Mouse (Mus musculus) c-Kit-positive CD71-negative TER-119-negative erythroid progenitor cells, embryonic 14.5 days (primary cell): ENCODE data around the gene Mtnr1a.
A peak's percentile ranks its signal among the peaks of the same experiment; 100 is the strongest.
"Not testable (repeated sequence)": the region's sequence is repeated elsewhere in the genome, so short reads cannot be mapped to it uniquely, and the experiment has no call there.

Source experiments
- DNase-seq: peaks from one replicate; pipeline ENCODE4 v3.0.0-alpha.2; 2013; ENCODE audit warnings: low read depth

The Mtnr1a gene

DNA sequence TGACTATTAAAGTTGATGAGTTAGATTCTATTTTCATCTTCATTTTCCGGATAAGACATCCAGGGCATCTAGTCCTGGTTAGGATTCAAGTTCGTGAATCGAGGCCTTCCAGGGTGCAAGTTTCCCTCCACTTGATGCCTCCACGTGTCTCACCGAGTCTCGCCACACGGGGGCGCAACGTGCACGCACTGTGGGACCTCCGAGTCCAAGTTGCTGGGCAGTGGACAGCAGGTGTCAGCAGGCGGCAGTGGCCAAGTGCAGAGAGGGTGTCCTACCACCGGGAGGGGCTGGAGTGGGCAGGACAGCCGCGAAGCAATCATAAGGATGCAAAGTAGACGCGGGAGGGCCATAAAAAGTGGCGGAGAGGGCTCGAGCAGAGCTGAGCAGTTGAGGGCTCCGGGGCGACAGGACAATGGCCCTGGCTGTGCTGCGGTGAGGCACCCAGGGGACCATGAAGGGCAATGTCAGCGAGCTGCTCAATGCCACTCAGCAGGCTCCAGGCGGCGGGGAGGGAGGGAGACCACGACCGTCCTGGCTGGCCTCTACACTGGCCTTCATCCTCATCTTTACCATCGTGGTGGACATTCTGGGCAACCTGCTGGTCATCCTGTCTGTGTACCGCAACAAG is at the start of gene Mtnr1a:
Gene Mtnr1a, plus strand, starts transcription at position 379 of the 628 bp plus-strand sequence.
- DNase-seq = peak; percentile 35

DNA sequence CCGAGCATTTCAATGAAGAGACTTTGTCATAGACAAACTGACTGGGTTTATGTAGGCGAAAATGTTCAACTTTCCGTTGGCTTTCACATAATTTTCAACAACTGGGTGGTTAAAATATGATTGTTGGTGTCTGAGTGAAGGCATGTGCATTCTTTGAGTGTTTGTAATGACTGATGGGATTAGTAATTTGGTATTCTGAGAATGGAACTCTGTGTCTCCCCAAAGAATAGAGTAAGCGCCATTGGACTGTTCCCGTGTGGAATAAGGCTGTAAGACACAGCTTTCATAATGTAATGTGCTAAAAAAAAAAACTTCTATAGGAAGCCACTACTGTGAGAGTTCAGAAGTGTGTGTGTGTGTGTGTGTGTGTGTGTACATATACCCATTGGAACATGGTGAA is 49.7 kb upstream of the Mtnr1a start:
- DNase-seq = no peak

DNA sequence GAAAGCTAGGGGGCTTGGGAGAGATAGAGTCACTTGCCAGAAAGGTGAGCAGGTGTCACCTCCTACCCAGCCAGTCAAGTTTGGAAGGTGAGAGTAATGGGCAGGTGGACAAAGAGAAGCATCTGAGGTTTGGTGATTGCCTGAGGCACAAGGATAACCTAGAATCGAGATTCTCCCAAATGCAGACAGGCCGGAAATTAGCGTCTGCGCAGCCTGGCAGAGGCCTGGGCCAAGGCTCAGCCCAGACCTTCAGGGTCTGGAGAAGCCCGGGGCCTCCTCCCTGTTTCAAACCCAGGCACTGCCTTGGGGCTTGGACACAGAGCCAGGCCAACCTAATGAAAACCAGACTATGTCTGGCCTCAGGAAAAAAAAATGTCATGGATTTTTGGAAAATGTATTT is 47.8 kb upstream of the Mtnr1a start:
- no peak for DNase-seq

DNA sequence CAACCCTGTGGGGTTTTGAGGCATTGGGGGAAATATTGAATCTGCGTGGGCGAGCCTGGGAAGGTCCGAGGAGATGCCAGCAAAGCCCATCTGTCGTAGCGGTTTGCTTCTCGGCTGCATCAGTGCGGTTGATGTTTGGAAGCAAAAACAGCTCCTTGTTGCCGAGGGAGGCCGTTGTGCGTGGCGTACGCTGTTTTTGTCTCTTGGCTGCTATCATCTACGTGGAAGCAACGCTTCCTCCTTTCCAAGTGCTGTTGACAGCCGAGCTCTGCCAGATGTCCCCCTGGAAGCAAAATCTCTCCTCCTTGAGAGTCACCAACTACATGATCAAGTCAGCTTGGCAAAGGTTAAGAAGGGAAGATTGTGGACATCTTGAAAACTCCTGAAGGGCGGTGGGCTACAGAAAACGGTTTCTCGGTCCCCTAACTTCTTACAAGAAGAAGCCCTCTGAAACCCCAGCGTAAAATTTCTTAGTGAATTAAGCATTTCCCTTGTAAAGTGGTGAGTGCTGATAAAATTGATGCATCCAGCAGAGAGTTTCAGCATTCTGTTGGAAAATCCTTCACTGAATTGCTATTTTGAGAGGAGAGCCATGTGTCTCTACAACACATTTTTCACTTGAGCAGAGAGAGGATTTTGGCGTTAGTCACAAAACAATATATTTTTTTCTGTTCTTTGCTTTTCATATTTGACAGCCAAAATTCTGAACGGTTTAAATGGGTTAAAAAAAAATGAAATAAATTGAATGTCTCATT is 46.8 kb upstream of the Mtnr1a start:
- no peak for DNase-seq

DNA sequence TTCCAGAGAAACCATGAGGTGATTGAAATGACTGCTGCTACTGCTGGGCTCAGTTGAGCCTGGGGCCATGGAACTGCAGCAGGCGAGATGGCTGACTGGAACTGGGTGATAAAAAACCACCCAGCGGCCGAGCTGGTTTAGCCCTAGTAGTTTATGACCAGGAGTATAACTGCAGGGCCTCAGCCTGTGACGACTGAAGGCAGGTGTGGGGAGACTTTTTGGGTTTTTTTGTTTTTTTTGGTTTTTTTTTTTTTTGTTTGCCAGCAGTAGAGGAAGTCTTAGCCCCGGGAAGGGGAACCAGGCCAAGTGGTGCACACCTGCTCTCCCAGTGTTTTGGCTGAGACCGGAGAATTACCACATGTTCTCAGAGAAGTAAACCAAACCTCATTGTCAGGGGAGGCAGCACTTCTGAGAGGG is 40.8 kb upstream of the Mtnr1a start:
- no peak for DNase-seq

DNA sequence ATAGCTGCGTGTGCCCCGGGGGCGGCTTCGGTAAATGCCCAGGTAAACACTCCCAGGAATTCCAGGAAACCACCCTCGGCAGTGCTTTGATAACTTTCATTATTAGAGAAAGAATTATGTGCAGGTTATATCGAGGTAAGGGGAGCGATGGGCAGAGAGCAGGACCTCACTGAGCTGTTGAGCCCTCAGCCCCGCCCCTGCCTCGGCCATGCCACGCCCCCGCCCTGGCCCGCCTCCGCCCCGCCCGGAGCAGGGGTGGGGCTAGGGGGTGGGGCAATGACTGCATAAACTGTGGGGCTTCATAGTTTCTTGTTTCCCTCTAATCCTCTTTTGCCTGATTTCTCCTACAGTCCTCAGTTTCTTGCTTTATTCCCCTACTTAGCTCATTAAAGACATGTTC is 30.6 kb upstream of the Mtnr1a start:
- DNase-seq = no peak

DNA sequence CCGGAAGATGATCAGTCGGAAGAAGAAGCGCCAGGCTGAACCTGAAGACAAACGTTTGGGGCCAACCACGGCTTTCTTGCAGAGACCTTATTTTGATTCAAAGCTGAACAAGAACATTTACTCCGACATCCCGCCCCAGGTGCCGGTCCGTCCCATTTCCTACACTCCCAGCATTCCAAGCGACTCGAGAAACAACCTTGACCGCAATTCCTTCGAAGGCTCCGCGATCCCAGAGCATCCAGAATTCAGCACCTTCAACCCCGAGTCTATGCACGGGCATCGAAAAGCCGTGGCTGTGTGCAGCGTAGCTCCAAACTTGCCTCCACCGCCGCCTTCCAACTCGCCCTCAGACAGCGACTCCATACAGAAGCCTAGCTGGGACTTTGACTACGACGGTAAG is 24.8 kb upstream of the Mtnr1a start:
- no peak for DNase-seq

DNA sequence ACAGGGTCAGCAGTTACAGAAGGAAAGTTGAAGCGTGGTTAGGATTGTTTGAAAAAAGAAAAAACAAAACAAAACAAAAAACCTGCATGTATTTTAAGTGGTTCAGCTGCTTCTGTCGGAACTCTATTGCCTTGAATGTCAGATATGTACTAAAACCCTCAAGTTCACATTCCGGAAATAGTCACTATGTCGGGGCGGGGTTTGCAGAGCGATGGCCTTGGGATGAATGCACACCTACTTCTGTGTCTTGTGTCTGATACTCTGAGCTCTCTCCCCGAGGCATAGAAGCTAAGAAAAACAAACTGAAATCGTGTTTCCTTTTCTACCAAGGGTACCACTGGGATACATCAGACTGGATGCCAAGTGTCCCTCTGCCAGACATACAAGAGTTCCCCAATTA is 18.5 kb upstream of the Mtnr1a start:
- no peak for DNase-seq

DNA sequence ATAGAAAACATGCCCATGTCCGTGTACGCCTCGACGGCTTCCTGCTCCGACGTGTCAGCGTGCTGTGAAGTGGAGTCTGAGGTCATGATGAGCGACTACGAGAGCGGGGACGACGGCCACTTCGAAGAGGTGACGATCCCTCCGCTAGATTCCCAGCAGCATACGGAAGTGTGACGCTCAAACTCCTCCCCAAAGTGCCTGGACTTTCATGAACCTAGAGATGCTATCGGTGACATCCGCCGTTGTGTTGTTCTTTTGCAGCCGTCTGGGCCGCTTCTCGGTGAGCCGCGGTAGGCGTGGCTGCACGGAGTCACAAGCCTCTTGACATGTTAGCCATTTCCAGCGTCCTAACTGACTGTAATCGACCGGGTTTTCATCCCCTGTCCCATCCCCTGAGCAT is 17.7 kb upstream of the Mtnr1a start:
- DNase-seq = no peak

DNA sequence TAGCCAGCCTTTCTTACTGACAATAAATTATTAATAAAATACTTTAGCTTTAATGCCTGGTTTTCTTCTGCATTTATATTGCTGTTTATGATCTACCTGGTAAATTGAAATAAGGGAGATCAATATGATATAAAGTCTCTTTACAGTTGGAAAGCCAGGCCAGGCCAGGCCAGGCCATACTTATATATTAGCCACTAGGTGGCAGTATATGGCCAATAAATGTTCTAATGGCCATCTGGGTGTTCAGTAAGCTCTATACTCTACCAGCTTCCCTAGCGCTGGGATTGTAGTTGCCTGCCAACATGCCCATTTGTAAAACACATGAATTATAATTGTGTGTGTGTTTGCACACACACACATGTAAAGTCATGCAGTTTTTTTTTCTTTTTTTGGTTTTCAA is 16.7 kb upstream of the Mtnr1a start:
- no peak for DNase-seq

DNA sequence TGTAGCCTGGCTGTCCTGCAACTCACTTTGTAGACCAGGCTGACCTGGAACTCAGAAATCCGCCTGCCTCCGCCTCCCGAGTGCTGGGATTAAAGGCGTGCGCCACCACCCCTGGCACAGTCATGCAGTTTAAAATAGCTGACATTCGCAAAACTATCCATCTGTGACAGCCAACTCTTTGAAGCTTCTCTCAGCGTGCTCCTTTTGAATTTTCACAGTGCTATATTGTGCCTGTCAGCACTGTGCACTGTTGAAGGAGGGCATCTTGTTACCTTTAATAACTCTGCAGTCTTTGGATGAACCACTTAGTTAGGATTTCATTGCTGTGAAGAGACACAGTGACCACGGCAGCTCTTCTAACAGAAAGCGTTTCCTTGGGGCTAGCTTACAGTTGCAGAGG is 16.3 kb upstream of the Mtnr1a start:
- no peak for DNase-seq

DNA sequence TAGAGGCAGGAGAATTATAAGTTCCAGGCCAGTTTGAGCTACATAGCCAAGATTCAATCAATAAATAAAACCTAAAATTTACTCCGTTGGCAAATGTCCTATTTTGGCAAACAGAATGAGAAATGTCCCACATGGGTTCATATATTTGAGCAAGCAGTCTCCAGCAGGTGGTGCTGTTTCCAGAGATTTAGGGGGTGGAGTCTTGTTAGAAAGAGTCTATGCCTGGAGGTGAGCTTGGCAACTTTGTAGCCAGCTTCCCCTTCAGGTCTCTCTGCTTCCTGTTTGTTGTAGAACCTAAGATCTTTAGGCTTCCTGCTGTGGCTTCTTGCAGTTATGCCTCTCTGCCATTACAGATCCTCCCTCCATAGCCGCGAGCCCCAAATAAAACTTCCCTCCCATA is 13.4 kb upstream of the Mtnr1a start:
- no peak for DNase-seq

DNA sequence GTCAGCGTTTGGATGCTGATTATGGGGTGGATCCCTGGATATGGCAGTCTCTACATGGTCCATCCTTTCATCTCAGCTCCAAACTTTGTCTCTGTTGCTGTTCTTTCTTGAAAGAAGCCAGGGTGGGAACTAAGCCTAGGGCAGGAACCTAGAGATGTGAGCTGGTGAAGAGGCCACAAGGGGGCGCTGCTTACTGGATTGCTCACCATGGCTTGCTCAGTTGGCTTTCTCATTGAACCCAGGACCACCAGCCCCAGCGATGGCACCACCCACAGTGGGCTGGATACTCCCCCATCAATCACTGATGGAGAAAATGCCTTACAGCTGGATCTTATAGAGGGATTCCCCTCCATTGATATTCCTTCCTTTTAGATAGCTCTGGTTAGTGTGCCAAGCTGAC is 12.1 kb upstream of the Mtnr1a start:
- DNase-seq = no peak

DNA sequence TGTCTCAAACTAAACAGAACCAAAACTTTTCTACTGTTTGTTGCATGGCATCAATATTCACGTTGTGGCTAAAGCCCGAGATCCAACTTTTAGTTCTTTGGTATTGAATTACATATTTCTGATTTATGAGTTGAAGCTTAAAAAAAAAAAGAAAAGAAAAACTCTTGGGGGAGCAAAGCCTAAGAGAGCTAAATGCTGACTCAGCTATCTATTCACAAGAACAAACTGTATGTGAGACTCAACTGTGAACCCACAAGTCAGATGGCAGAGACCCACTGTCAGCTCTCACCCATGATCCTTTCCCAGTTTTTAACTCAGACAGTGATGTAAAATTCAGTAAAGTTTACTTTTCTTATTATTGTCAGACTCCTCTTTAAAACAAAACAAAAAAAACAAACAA is 8.9 kb upstream of the Mtnr1a start:
- DNase-seq = no peak

DNA sequence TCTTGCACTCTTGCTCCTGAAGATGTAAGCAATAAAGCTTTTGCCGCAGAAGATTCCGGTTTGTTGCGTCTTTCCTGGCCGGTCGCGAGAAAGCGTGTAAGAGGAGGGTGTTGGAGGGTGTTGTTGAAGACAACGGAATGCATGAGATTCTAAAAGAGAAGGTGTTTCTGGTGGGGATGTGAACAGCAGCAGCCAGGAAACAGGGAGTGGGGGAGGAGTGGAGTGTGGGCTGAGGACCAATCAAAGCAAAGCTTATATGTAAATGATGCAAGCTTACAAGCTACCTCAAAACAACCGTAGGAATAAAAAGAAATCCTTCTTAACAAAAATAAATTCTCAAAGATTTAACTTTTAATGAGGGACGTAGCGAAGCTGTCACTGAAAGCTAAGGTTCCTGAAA is 6.6 kb upstream of the Mtnr1a start:
- no peak for DNase-seq

DNA sequence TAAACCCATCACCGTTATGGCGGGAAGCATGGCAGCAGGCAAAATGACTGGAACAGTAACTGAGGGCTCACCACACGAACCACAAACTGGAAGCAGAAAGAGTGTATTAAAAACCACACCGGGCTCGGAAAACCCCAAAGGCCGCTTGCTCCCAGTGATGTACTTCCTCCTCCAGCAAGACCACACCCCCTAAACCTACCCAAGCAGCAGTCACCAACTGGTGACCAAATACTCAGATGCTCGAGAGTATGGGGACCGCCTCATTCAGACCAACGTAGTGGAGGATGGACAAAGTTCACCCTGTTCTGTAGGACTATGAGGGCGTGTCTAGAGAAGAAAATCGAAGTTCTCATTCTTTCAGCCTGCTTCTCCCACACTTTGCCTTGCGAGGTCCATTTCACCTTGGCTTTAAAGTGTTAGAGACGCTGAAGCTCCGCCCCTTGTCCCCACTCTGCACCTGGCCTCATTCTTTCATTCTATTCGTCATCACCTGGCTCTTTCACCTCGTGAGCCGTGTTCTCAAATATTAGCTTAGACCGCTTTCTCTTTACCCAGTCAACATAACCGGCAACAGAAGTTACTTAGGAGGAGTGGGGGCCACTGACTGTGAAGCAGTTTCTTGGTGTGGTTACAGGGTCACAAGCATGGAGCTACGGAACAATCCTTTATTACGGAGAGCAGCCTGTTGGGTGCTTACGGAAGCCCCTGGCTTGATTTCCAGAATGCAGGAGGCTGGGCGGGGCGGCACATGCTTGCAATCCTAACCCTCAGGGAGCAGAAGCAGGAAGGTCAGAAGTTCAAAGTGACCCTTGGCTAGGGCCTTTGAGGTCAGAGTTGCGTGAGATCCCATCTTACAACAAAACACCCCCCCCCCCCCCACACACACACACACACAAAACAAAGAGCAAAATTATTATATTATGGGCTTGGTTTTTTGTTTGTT is 5.7 kb upstream of the Mtnr1a start:
- peak; percentile 9 for DNase-seq

DNA sequence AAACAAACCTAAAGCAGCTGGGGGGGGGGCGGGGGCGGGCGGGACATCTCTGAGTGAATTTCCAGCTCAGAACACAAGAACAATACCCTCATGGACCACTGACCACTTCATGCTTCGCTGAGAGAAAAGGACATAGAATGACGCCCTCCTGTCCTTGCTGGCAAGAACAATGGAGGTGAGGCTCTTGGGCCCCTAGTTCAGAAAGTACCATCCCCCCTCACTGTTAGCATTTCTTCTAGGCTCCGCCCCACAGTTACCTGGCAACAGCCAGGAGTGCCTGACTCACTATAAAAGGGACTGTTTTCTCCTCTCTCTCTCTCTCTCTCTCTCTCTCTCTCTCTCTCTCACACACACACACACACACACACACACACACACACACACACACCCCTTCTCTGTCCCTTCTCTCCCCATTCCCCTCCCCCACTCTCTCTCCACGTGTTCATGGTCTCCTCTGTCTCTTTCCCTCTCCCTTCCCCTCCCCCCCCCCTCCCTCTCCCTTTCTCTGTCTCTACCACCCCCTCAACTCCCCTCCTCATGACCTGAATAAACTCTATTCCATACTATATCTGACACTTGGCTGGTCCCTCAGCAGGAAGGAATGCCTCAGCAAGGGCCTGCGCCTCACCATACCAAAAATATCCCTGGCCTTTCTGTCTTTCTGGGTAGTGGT is 4.6 kb upstream of the Mtnr1a start:
- no peak for DNase-seq

DNA sequence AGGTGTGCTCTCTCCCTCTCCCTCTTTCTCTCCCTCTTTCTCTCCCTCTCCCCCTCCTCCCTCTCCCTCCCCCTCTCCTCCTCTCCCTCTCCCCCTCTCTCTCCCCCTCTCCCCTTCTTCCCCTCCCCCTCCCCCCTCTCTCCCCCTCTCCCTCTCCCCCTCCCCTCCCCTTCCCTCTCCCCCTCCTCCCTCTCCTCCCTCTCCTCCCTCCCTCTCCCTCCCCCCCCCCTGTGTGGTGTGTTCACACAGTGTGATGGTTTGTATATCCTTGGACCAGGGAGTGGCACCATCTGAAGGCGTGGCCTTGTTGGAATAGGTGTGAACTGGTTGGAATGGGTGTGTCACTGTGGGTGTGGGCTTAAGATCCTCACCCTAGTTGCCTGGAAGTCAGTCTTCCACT is 3.5 kb upstream of the Mtnr1a start:
- not testable (repeated sequence) for DNase-seq

DNA sequence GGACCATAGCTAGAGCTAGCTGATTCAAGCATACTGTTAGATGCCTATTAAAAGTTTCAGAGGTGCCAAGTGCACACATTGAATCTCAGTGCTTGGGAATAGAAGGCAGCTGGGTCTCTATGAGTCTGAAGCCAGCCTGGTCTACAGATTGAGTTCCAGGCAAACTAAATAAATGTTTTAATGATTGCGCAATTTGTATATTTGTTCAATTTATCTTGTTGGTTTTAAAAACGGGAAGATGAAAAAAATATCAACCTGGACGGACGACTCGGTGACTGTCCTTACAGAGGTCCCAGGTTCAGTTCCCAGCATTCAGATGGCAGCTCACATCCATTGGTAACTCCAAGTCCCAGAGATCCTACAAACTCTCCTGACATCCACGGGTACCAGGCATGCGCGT is 2.0 kb downstream of the Mtnr1a start:
- DNase-seq = no peak

DNA sequence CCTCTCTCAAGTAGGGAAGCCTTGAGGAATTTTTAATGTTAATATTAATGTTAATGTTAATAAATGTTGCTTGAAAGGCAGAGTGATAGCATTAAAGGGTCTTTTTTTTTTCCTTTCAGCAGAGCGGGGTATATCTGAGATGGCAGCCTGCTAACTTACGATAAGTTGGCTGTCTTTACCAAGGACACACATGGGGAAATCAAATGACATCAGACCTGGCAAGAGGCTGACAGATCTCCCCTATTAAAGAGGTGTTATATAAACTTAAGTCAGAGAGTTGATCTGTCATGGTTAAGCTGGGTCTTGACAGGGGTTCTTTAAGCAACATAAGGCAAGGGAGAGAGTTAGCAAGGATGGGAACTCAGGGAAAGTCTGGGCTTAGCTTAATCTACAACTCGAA is 11.9 kb downstream of the Mtnr1a start:
- no peak for DNase-seq

DNA sequence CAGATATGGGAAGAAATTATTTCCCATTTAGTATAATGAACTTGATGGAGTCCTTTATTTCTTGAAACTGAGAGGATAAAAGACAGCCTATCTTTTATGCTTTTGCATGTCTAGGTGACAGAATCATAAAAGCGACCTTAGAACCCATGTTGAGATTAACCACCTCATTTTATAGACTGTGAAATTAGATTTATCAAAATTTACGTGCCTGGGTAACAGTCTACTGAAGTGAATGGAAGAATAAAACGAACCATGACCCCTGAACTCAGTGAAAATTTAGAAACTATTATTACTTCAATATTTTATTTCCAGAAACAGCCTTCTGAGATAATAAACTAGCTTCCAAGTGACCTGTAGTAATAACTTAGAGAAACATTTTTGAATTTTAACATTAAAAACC is 24.7 kb downstream of the Mtnr1a start:
- DNase-seq = no peak

DNA sequence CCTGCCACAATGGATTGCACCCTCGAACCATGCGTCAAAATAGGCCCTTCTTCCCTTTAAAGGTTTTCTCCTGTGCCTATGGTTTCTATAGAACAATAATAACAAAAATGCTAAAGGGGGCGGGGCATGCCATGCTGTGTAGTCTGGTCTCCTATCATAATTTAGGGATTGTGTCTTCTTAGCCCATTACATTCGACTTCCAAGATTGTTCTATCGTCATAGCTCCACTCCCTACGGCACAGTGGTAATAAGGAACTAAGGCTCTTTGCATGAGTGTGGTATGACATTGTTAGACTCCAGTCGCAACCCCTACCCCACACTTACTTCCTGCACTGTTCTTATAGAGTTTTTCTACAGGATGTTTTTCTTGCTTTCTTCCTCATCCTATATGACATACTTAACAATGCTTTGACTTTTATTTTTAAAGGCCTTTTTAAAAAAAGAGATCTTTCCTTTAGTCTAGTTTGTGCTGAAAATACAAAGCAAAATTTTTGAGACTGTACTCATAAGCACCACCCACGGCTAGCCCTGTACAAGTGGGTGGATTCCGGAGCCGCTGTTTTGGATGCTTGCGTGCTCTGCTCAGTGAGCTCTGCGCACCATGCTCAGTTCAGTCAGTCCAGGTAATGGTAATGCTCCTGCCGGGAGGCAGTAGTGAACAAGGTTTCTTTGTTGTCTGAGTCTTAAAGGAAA is 40.6 kb downstream of the Mtnr1a start:
- no peak for DNase-seq
